Mouse (Mus musculus) ES-Bruce4 (cell line): ENCODE measurements around the gene Olfr560.

Source experiments
- CTCF ChIP-seq: IDR thresholded peaks from one replicate; pipeline ENCODE4 v1.8.1; 2011; ENCODE audit warnings: low read depth, low read length
- EP300 ChIP-seq: IDR thresholded peaks from 2 replicates; pipeline ENCODE4 v1.6.1; 2011; ENCODE audit warnings: low read depth, low read length; ENCODE audit not compliant: insufficient read depth
- POLR2A ChIP-seq: IDR thresholded peaks from one replicate; pipeline ENCODE4 v1.8.1; 2011; ENCODE audit warnings: low read length; ENCODE audit not compliant: insufficient read depth

GRCm38 (mm10) chr7:102733793-102734192, 25.4 kb downstream of the Olfr560 start:
- TF ChIP-seq CTCF (no peak), EP300 (no peak), POLR2A (no peak)
